Mouse (Mus musculus) cortical plate, adult 2 months (tissue): ENCODE results near the gene Nmrk2.

Source experiments
- CTCF ChIP-seq: fragments of 200-500 bp; IDR thresholded peaks from 2 replicates; pipeline ENCODE4 v1.5.1; 2011; ENCODE audit warnings: mild to moderate bottlenecking, control low read depth, low read length; ENCODE audit not compliant: insufficient read depth; ENCODE audit errors: extremely low read depth
- POLR2A ChIP-seq: fragments of 200-500 bp; IDR thresholded peaks from 2 replicates; pipeline ENCODE4 v1.6.1; 2011; ENCODE audit warnings: mild to moderate bottlenecking, low read length, control low read depth; ENCODE audit not compliant: insufficient read depth; ENCODE audit errors: extremely low read depth

- TF ChIP-seq POLR2A (no peak), CTCF (no peak)
Measured at GRCm38 (mm10) chr10:81198990-81199389, 2.9 kb downstream of the Nmrk2 start.
